Mouse (Mus musculus) lung, postnatal 0 days (tissue): ENCODE results near the gene Rpl29. TPM values are rescaled to one million over a fixed set of nuclear protein-coding genes. Genes with fewer than 3 reads are reported as not detected.

Source experiments
- ATAC-seq: fragments of 200-750 bp; cut with Nextera tagmentation; 2 replicates; pipeline ENCODE4 v1.8.0; 2017; ENCODE audit warnings: moderate library complexity
- DNase-seq: peaks from one replicate; pipeline ENCODE4 v3.0.0-alpha.2; 2016; ENCODE audit warnings: low spot score
- H3K27ac ChIP-seq: fragments of 300-500 bp; sonication (generic); 2 replicates; pipeline ENCODE4 v1.5.1; 2014; ENCODE audit warnings: antibody characterized with exemption, mild to moderate bottlenecking, low read length, mixed read lengths
- H3K27me3 ChIP-seq: fragments of 300-500 bp; sonication (generic); replicated peaks from 2 replicates; pipeline ENCODE4 v1.6.1; 2014; ENCODE audit warnings: low read length, mixed read lengths; ENCODE audit not compliant: insufficient read depth
- H3K36me3 ChIP-seq: fragments of 300-500 bp; sonication (generic); 2 replicates; pipeline ENCODE4 v1.6.1; 2014; ENCODE audit warnings: low read length, mixed read lengths; ENCODE audit not compliant: insufficient read depth
- H3K4me1 ChIP-seq: fragments of 300-500 bp; sonication (generic); 2 replicates; pipeline ENCODE4 v1.6.1; 2014; ENCODE audit warnings: antibody characterized with exemption, low read depth, low read length, mixed read lengths; ENCODE audit not compliant: insufficient read depth
- H3K4me2 ChIP-seq: fragments of 300-500 bp; sonication (generic); replicated peaks from 2 replicates; pipeline ENCODE4 v1.6.1; 2014; ENCODE audit warnings: low read depth, mild to moderate bottlenecking, low read length, moderate library complexity, mixed read lengths
- H3K4me3 ChIP-seq: fragments of 300-500 bp; sonication (generic); 2 replicates; pipeline ENCODE4 v1.5.1; 2014; ENCODE audit warnings: low read depth, low read length
- H3K9ac ChIP-seq: fragments of 300-500 bp; sonication (generic); replicated peaks from 2 replicates; pipeline ENCODE4 v1.6.1; 2014; ENCODE audit warnings: low read depth, mild to moderate bottlenecking
- H3K9me3 ChIP-seq: fragments of 300-500 bp; sonication (generic); 2 replicates; pipeline ENCODE4 v1.6.1; 2016; ENCODE audit warnings: low read length, mixed read lengths
- CTCF ChIP-seq: IDR thresholded peaks from 2 replicates; pipeline ENCODE4 v1.5.1; 2016; ENCODE audit warnings: antibody characterized with exemption, mild to moderate bottlenecking
- EP300 ChIP-seq: IDR thresholded peaks from 2 replicates; pipeline ENCODE4 v1.6.1; 2016; ENCODE audit warnings: antibody characterized with exemption, mild to moderate bottlenecking, control low read depth
- WGBS: fragments of 180-500 bp; shearing (Covaris S2); extraction: QIAGEN DNeasy Blood & Tissue Kit; methylation state at CpG from one replicate; pipeline ENCODE4 v1.1.7; 2014; 5-methylcytosine and 5-hydroxymethylcytosine counted together
- polyA plus RNA-seq: library from polyadenylated mRNA; unstranded; fragments of >200 nt; fragmentation: Nextera tagmentation; extraction: Ambion mirVana; gene quantifications from 2 replicates; pipeline ENCODE4 v1.2.1, GENCODE M21; 2015

The Rpl29 gene
- polyA plus RNA-seq, 1 experiment from 2014 or later: 737 TPM

DNA sequence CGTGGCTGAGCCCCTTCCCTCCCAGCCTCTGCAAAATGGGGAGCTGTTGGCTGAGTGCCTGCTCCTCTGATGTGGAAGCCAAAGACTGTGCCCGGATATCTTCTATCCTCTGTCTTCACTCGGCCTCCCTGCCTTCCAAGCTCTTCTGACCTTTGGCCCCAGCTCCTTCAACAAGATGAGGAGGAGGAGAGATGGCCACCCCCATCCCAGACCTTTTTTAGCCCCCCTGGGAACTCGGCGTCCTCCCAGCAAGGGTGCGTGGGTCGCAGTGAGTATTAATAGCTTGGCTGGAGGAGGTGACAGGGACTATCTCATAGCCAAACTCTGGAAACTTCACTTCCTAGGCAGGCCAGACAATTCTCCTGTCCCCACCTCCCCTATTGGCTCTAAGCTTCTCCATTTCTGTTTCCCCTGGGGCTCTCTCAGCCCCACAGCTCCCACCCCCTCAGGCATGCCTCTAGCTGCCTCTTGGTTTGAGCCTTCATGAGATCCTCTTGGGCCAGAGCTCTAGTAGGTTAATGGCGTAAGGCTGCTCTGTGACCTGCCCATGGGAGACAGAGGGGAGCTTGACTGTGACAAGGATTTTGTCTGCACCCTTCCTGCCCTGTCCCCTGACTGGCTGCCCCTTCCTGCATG lies 22.7 kb upstream of the Rpl29 start:
- no peak overlapping the region for H3K27ac ChIP-seq
- H3K4me2 ChIP-seq: no peak overlapping the region
- H3K27me3 ChIP-seq: no peaks in the 10 kb centered on the region
- H3K4me1 ChIP-seq: no peaks in the 10 kb centered on the region
- H3K36me3 ChIP-seq: no peaks in the 10 kb centered on the region
- DNase-seq (peak; percentile 46), ATAC-seq (peak; percentile 52)
- no peak for TF ChIP-seq CTCF
- 34% methylated on average over 8 of the region's 8 CpGs for WGBS
- no peak overlapping the region for H3K9ac ChIP-seq
- no peak overlapping the region for H3K4me3 ChIP-seq
- H3K9me3 ChIP-seq: no peaks in the 10 kb centered on the region

DNA sequence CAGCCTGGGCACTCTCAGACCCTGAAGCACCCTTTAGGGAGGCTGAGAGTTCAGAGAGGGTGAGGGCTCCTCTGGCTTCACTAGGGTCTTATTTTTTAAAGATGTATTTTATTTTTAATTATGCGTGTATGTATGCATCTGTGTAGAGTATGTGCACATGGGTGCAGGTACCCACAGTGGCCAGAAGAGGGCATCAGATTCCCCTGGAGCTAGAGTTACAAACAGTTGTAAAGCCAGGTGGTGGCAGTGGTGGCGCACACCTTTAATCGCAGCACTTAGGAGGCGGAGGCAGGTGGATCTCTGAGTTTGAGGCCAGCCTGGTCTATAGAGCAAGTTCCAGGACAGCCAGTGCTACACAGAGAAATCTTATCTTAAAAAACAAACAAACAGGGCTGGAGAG lies 20.2 kb upstream of the Rpl29 start:
- 98% methylated on average over 4 of the region's 4 CpGs for WGBS
- no peak overlapping the region for H3K27ac ChIP-seq
- no peaks in the 10 kb centered on the region for H3K27me3 ChIP-seq
- DNase-seq: no peak
- H3K4me1 ChIP-seq: no peaks in the 10 kb centered on the region
- no peak overlapping the region for H3K4me3 ChIP-seq
- H3K4me2 ChIP-seq: no peak overlapping the region
- no peak for ATAC-seq
- H3K9ac ChIP-seq: no peak overlapping the region
- no peaks in the 10 kb centered on the region for H3K36me3 ChIP-seq
- no peaks in the 10 kb centered on the region for H3K9me3 ChIP-seq
- TF ChIP-seq EP300: no peak
- peak; percentile 23; the same call in 1 of the 2 replicates for TF ChIP-seq CTCF

DNA sequence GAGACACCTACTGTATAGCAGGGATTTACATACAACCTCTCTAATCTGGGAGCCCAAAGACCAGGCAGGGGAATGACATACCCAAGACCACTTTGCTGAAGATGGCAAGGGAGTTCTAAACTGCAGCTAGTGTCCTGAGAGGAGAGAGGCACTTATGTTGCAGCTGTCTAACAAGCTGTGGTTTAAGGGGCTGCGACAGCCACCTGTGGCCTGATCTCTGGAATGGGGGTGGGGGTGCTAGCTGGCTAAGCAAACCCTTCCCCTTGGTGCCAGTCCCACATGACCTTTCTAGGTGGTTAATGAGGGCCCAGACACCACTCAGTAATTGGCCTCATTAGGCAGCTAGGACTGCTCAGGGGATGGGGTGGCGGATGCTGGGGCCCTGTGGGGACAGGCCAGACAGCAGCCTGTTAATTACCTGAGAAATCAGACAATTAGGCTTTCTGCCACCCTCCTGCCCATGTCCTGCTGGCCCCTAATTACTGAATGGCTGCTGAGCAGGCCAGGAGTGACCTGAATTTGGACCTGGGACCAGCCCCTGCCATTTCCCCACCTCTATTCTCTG lies 19.1 kb upstream of the Rpl29 start:
- Histone ChIP-seq H3K9ac (no peak overlapping the region), H3K4me1 (no peaks in the 10 kb centered on the region), H3K27me3 (no peaks in the 10 kb centered on the region), H3K36me3 (no peaks in the 10 kb centered on the region), H3K9me3 (no peaks in the 10 kb centered on the region), H3K27ac (no peak overlapping the region), H3K4me3 (no peak overlapping the region), H3K4me2 (no peak overlapping the region)
- no peak for DNase-seq
- TF ChIP-seq EP300 (no peak), CTCF (no peak)
- no peak for ATAC-seq
- 91% methylated on average over 2 of the region's 2 CpGs for WGBS

DNA sequence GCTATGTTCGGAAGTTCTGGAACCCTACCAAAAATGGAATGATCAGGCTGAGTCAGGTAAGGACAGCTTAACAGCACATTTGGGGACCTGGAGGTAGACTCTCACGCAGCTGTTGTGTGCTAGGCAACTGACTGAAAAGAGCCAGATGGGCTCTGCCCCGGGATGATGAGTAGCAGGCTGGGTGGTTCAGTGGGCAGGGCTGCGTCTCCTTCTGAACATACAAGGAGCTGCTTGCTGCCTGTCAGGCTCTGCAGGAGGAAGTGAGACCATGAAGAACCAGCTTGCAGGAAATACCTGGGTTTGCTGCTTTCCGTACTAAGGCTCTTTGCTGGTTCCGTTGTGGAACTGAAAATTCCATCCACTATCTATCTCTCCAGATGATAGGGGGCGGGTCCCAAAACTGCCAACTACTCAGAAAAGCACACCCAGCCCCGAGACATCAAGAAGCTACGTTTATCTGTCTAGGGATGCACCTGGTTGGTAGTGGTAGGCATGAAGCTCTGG lies 18.1 kb upstream of the Rpl29 start:
- no peak for ATAC-seq
- WGBS: 50% methylated on average over 9 of the region's 9 CpGs
- no peaks in the 10 kb centered on the region for H3K9me3 ChIP-seq
- no peaks in the 10 kb centered on the region for H3K27me3 ChIP-seq
- no peak overlapping the region for H3K4me2 ChIP-seq
- no peaks in the 10 kb centered on the region for H3K36me3 ChIP-seq
- DNase-seq: no peak
- H3K4me1 ChIP-seq: no peaks in the 10 kb centered on the region
- H3K27ac ChIP-seq: no peak overlapping the region
- H3K4me3 ChIP-seq: no peak overlapping the region
- H3K9ac ChIP-seq: no peak overlapping the region
- no peak for TF ChIP-seq EP300
- TF ChIP-seq CTCF: no peak

DNA sequence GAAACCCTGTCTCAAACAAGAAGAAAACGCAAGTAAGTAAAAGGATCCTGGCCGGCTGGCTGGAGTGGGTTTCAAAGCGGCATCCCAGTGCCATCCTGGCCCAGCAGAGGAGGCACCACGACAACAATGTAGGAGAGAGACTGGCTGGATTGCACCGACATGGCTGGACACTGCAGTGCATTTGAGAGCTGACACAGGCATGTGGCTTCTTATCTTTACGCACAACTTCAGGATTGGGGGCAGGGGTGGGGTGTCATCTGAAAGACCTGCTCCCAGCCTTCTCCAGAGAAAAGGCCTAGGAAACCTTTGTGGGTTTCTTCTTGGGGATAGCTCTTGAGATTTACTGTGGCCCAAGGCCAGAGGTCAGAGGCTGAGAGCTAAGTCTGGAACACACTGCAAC lies 17.5 kb upstream of the Rpl29 start:
- ATAC-seq (no peak), DNase-seq (no peak)
- H3K36me3 ChIP-seq: no peaks in the 10 kb centered on the region
- H3K9me3 ChIP-seq: no peaks in the 10 kb centered on the region
- no peaks in the 10 kb centered on the region for H3K4me1 ChIP-seq
- TF ChIP-seq EP300 (no peak), CTCF (no peak)
- no peaks in the 10 kb centered on the region for H3K27me3 ChIP-seq
- H3K9ac ChIP-seq: no peak overlapping the region
- H3K27ac ChIP-seq: no peak overlapping the region
- no peak overlapping the region for H3K4me2 ChIP-seq
- WGBS: 71% methylated on average over 6 of the region's 6 CpGs
- no peak overlapping the region for H3K4me3 ChIP-seq

DNA sequence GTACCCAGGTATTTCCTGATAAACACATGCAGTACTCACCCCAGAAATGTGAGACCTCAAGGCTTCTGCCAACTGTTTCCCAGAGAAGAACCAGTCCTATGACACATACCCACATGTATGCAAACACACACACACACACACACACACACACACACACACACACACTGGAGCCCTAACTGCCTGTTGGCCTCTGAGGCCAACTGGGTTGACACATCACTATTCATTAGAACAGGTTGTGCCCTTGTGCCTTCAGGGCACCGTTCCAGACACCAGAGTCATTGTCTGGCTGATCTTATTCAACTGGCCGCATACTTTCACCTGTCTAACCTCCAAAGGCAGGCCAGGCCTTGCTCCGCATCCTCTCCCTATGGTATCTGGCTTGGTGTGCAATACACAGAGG lies 17.0 kb upstream of the Rpl29 start:
- H3K9ac ChIP-seq: no peak overlapping the region
- no peaks in the 10 kb centered on the region for H3K36me3 ChIP-seq
- no peaks in the 10 kb centered on the region for H3K9me3 ChIP-seq
- ATAC-seq (no peak), DNase-seq (no peak)
- no peak overlapping the region for H3K4me3 ChIP-seq
- H3K4me1 ChIP-seq: no peaks in the 10 kb centered on the region
- no peak overlapping the region for H3K27ac ChIP-seq
- H3K4me2 ChIP-seq: no peak overlapping the region
- 84% methylated on average over 3 of the region's 3 CpGs for WGBS
- no peaks in the 10 kb centered on the region for H3K27me3 ChIP-seq
- TF ChIP-seq EP300: no peak
- no peak for TF ChIP-seq CTCF
